Mouse (Mus musculus): ENCODE measurements at regions not wholly inside any gene's neighbourhood (a gene's known extent, or its start where the extent isn't known, plus 50 kb on each side); places are given as distances from the start of the nearest gene placed in this dataset.

- intact Hi-C loops (cut with DNase I) = no loop called here
Measured at GRCm38 (mm10) chr10:117529269-117530006, 99.9 kb upstream of the Cpm start.

GRCm38 (mm10) chr10:117528575-117529268, 100.6 kb upstream of the Cpm start:
- intact Hi-C loops (cut with DNase I) = no loop called here
- DNase-seq = no peak

More at GRCm38 (mm10) chr10:117529269-117530006, 99.9 kb upstream of the Cpm start:
- no peak for DNase-seq

GRCm38 (mm10) chr10:117527979-117528378, 101.3 kb upstream of the Cpm start:
- intact Hi-C loops (cut with DNase I) = no loop called here
- no peak for DNase-seq

- no peak for DNase-seq
- intact Hi-C loops (cut with DNase I) = no loop called here
Measured at GRCm38 (mm10) chr10:117527243-117527642, 102.1 kb upstream of the Cpm start.

DNA sequence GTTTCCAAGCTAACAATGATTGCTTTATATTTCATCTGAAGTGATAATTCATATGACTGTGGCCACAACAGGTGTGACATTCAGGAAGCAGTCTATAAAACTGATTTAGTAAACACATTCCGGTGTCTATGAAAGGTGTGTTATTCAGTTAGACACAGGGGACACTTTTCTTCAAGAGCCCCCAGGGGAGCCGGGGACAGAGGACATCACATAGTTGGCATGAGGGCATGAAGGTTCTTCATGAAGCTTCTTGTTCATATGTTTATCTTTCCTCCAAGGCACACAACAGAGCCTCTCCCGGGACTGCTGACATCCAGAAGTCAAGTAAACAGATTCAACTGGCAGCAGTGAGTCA, 102.5 kb upstream of the Cpm start:
- no peak for DNase-seq
- intact Hi-C loops (cut with DNase I) = no loop called here

DNA sequence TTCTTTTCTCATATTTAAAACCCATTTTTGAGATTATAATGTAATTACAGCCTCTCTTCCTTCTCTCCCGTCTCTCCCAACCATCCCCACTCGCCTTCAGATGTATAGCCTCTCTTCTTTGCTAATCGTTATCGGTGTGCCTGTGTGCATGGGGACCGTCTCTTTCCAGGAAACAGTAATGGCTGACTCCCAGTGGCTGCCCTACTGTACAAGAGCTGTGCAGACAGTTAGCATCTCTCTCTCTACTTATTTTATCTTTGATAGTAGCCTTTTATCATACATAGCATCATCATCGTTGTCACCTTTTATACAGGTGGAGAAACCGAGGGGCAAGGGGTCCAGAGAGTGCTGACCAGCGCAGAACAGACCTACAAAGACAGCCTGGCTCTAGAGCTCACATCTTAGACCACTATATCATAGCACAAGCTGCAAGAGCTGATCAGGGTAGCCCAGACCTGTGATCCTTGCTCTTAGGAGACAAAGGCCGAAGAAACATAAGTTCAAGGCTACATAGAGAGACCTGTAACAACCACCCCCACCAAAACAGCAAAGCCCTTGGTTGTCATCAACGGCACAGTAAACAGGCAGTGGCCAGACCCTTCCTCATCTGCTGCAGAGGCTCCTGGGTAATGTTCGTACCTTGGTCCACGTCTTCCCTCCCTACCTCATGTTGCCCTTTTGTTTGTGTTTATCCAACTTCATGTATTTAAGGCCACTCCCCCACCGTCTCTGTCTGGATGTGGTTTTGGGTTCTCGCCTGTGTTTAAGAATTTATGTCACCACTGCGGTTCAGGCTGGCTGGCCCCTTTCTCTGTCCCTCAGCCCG, 103.1 kb upstream of the Cpm start:
- no peak for DNase-seq
- intact Hi-C loops (cut with DNase I) = no loop called here

- DNase-seq = no peak
- intact Hi-C loops (cut with DNase I) = no loop called here
Measured at GRCm38 (mm10) chr10:117525608-117526007, 103.7 kb upstream of the Cpm start.

GRCm38 (mm10) chr10:117524926-117525565, 104.3 kb upstream of the Cpm start:
- no peak for DNase-seq
- intact Hi-C loops (cut with DNase I) = no loop called here

DNA sequence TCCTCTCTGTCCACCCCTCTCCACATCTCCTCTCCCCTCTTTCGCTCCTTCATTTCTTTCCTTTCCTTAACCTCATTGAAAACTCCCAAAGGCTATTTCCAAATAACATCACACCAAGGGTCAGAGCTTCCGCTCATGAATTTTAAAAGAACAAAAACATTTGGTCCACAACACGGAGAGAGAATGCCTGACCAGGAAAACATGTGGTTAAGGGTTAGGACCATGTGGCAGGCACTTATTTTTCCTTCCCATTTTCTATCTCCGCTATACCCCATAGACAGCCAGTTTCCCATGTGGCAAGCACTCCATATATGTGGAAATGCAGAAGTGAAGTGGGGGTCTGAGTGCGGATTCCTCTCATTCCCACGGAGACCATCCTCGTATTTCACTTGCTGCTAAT, 105.2 kb upstream of the Cpm start:
- no peak for DNase-seq
- intact Hi-C loops (cut with DNase I) = no loop called here

GRCm38 (mm10) chr10:117522906-117523829, 106.1 kb upstream of the Cpm start:
- DNase-seq = no peak
- intact Hi-C loops (cut with DNase I) = no loop called here

DNA sequence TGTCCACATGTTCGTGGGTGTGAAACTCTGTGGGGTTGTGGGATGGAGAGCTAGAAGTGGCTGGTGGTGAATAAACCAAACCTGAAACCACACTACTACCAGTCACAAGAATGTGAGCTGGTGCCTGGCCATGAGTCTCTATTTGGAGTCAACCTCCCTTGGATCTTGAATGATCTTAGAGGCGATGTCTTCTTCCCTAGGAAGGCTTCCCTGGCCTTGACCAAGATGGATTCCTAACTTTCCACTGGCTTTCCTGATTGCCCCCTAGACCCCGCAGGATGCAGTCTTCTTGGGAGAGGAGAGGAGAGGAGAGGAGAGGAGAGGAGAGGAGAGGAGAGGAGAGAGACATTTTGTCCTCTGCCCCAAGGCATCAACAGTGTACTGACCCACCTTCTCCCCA, 106.9 kb upstream of the Cpm start:
- intact Hi-C loops (cut with DNase I) = no loop called here
- no peak for DNase-seq

- DNase-seq = no peak
- intact Hi-C loops (cut with DNase I) = no loop called here
Measured at GRCm38 (mm10) chr10:117521315-117522270, 107.7 kb upstream of the Cpm start.

DNA sequence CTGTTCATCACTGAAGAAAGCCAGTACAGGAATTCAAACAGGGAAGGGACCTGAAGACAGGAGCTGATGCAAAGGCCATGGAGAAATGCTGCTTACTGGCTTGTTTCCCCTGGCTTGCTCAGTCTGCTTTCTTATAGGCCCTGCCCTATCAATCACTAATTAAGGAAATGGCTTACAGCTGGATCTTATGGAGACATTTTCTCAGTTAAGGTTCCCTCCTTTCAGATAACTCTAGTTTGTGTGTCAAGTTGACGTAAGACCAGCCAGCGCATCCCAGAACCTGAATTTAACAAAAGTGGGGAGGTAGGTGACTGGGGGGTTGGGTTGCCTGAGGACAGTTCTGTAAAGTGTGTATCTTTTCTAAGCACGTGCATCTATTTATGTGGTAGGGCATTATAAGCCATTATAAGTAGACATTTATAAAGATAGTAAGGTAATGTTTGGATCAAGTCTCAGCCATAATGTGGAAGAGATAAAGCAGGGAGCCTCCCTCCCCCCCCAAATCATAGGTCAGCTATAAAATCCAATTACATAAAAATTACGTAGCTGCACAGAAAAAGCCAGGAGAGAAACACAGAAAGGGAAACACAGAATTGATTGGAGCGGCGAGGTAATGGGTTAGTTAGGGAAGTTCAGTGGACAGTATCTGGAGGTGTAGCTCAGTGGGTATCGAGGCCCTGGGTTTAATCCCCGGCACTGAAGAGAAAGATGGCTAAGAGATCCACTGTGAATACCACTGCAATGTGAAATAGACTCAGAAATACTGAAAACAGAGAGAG, 108.6 kb upstream of the Cpm start:
- intact Hi-C loops (cut with DNase I) = no loop called here
- DNase-seq = no peak

DNA sequence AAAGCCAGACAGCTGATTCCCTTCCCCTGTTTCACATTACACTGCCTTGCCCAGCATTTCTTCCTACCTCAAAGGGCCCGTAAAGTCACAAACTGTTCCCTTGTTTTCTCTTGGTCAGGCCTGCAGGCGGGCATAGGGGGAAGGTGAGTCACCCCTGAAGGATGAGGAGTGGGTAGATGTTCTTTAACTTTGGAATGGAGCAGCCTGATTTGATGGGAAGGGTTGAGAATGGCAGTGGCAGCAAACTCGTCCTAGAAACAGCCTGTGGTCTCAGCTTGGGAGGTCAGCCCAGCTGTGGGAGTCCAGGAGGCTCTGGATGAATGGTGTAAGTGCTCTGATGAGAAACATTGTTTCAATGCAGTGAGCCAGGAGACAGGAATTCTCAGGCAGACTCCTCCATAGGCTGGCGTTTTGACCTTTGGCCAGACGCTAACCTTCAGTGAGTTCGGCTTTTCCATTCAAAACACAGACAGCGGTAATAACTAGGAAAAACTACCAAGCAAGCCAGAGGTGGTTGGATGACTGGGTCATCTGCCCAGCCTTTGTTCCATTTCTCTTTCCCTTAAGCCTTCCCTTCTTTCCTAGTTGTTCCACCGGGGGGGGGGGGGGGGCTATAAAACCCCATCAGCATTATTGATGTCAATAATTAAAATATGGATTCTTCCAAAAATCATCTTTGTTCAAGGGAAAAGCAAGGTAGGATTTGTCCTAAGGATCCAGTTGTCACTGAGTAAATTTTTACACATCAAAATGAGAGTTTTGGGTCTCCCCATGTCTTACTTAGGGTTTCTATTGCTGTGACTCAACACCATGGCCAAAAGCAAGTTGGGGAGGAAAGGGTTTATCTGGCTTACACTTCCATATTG, 109.4 kb upstream of the Cpm start:
- intact Hi-C loops (cut with DNase I) = no loop called here

GRCm38 (mm10) chr10:117518793-117519669, 110.3 kb upstream of the Cpm start:
- intact Hi-C loops (cut with DNase I) = no loop called here
- no peak for DNase-seq

More for the DNA sequence above, 109.4 kb upstream of the Cpm start:
- DNase-seq = no peak

All from heart, postnatal 10 days (tissue).